Mouse (Mus musculus) embryonic fibroblast, embryonic 13.5 days (primary cell): ENCODE measurements at regions not wholly inside any gene's neighbourhood (a gene's known extent, or its start where the extent isn't known, plus 50 kb on each side); places are given as distances from the start of the nearest gene placed in this dataset.

Experiments
- CTCF ChIP-seq: IDR thresholded peaks from 2 replicates; pipeline ENCODE4 v1.5.1; 2011; ENCODE audit warnings: mild to moderate bottlenecking, control low read depth, low read length, moderate library complexity, borderline replicate concordance; ENCODE audit not compliant: insufficient read depth
- POLR2A ChIP-seq: IDR thresholded peaks from 2 replicates; pipeline ENCODE4 v1.6.1; 2011; ENCODE audit warnings: low read depth, mild to moderate bottlenecking, control low read depth, low read length, moderate library complexity

GRCm38 (mm10) chr1:105094500-105094899, 262.0 kb downstream of the Rnf152 start:
- TF ChIP-seq CTCF (no peak), POLR2A (no peak)
